Mouse (Mus musculus) embryonic facial prominence, embryonic 14.5 days (tissue): ENCODE results near the gene Keg1. TPM values are rescaled to one million over a fixed set of nuclear protein-coding genes. Genes with fewer than 3 reads are reported as not detected.
"Not testable (repeated sequence)": the region's sequence is repeated elsewhere in the genome, so short reads cannot be mapped to it uniquely, and the experiment has no call there.

Source experiments
- ATAC-seq: fragments of 200-750 bp; cut with Nextera tagmentation; 2 replicates; pipeline ENCODE4 v1.8.0; 2017; ENCODE audit warnings: low read depth, moderate number of reproducible peaks, moderate TSS enrichment
- DNase-seq: peaks from one replicate; pipeline ENCODE4 v3.0.0-alpha.2; 2015; ENCODE audit warnings: low spot score
- H3K27ac ChIP-seq: fragments of 300-500 bp; sonication (generic); replicated peaks from 2 replicates; pipeline ENCODE4 v1.5.1; 2014; ENCODE audit warnings: low read depth, mild to moderate bottlenecking, low read length, moderate library complexity
- H3K27me3 ChIP-seq: fragments of 300-500 bp; sonication (generic); replicated peaks from 2 replicates; pipeline ENCODE4 v1.6.1; 2014; ENCODE audit warnings: low read length; ENCODE audit not compliant: control insufficient read depth, insufficient read depth
- H3K36me3 ChIP-seq: fragments of 300-500 bp; sonication (generic); 2 replicates; pipeline ENCODE4 v1.6.1; 2014; ENCODE audit warnings: low read length, mixed read lengths; ENCODE audit not compliant: control insufficient read depth, insufficient read depth
- H3K4me1 ChIP-seq: fragments of 300-500 bp; sonication (generic); 2 replicates; pipeline ENCODE4 v1.6.1; 2014; ENCODE audit warnings: antibody characterized with exemption, low read length; ENCODE audit not compliant: control insufficient read depth, insufficient read depth
- H3K4me2 ChIP-seq: fragments of 300-500 bp; sonication (generic); 2 replicates; pipeline ENCODE4 v1.6.1; 2014; ENCODE audit warnings: low read depth, mild to moderate bottlenecking, low read length, moderate library complexity, mixed read lengths
- H3K4me3 ChIP-seq: fragments of 300-500 bp; sonication (generic); 2 replicates; pipeline ENCODE4 v1.5.1; 2014; ENCODE audit warnings: low read depth, mild to moderate bottlenecking, low read length
- H3K9ac ChIP-seq: fragments of 300-500 bp; sonication (generic); 2 replicates; pipeline ENCODE4 v1.6.1; 2014; ENCODE audit warnings: low read depth, mild to moderate bottlenecking, low read length, moderate library complexity, mixed read lengths
- H3K9me3 ChIP-seq: fragments of 300-500 bp; sonication (generic); 2 replicates; pipeline ENCODE4 v1.6.1; 2016; ENCODE audit warnings: low read length; ENCODE audit not compliant: control insufficient read depth
- WGBS: fragments of 180-500 bp; shearing (Covaris S2); extraction: QIAGEN DNeasy Blood & Tissue Kit; methylation state at CpG from one replicate; pipeline ENCODE4 v1.1.7; 2014; 5-methylcytosine and 5-hydroxymethylcytosine counted together
- polyA plus RNA-seq: library from polyadenylated mRNA; unstranded; fragments of >200 nt; fragmentation: Nextera tagmentation; extraction: Ambion mirVana; gene quantifications from 2 replicates; pipeline ENCODE4 v1.2.1, GENCODE M21; 2014

Gene Keg1
- polyA plus RNA-seq, 1 experiment from 2014 or later, result not detected

DNA sequence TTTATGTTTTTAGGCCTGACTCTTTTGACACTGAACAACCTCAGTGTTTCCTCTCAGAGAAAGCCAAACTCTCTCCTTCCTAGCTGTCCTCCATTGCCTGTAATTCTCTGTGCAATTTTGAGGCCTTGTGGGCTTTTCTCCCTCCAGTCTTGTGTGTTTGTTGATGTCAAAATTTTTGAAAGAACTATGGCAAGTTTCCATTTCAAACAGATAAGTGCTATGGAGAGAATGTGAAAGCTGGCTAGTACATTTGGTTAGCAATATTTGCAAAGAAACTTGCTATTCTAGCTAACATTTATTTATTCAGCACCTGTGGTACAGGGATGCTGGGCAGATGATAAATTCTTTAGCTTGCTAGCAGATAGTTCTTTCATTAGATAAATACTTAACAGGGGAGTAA is 635 bp downstream of the Keg1 start:
- Histone ChIP-seq H3K27me3 (no peaks in the 10 kb centered on the region), H3K4me2 (no peak overlapping the region), H3K27ac (no peak overlapping the region), H3K36me3 (no peaks in the 10 kb centered on the region), H3K4me3 (no peak overlapping the region), H3K9me3 (no peaks in the 10 kb centered on the region), H3K9ac (no peak overlapping the region), H3K4me1 (no peaks in the 10 kb centered on the region)
- no peak for DNase-seq
- no peak for ATAC-seq

DNA sequence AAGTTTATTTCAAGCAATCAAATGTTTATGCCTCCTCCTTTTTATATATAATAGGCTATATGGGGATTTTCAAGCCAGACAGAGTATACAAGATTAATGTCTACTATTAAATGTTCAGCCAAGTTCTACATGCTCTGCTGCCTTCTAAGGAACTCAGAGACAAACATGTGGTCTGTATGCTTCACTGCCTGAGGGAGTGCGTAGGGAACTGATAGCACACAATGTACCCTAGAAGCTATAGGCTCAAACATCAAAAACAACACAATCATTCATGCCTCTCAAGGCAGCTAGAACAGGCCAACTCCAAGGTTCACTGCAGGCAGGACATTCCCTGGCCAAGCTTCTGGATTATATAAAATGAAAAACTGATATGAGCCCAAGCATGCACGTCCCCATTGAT is 12.9 kb downstream of the Keg1 start:
- no peaks in the 10 kb centered on the region for H3K4me1 ChIP-seq
- no peak overlapping the region for H3K9ac ChIP-seq
- H3K9me3 ChIP-seq, result no peaks in the 10 kb centered on the region
- H3K27me3 ChIP-seq, result no peaks in the 10 kb centered on the region
- H3K36me3 ChIP-seq, result no peaks in the 10 kb centered on the region
- 71% methylated on average over 2 of the region's 2 CpGs for WGBS
- DNase-seq (no peak), ATAC-seq (no peak)
- no peak overlapping the region for H3K4me2 ChIP-seq
- no peak overlapping the region for H3K4me3 ChIP-seq
- H3K27ac ChIP-seq, result no peak overlapping the region

DNA sequence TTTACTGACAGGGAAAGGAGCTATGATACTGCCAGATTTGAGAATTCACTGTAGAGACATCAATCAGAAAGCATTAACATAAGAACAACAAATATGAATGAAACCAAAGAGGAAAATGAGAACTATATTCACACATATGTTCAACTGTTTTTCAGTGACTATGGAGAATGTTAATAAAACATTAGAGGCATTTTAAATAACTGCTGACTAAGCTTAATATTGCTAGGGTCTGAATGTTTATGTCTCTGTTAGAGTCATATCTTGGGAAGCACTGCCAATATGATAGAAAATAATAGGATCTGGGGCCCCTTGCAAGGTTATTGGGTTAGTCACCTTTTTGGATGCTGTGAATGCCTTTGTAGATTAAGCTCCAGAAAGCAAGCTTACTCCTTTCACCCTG is 13.4 kb downstream of the Keg1 start:
- DNase-seq, result no peak
- H3K9me3 ChIP-seq, result no peaks in the 10 kb centered on the region
- H3K4me1 ChIP-seq, result no peaks in the 10 kb centered on the region
- no peaks in the 10 kb centered on the region for H3K36me3 ChIP-seq
- no peaks in the 10 kb centered on the region for H3K27me3 ChIP-seq
- H3K27ac ChIP-seq, result no peak overlapping the region
- no peak overlapping the region for H3K4me2 ChIP-seq
- no peak for ATAC-seq
- no peak overlapping the region for H3K9ac ChIP-seq
- H3K4me3 ChIP-seq, result no peak overlapping the region

DNA sequence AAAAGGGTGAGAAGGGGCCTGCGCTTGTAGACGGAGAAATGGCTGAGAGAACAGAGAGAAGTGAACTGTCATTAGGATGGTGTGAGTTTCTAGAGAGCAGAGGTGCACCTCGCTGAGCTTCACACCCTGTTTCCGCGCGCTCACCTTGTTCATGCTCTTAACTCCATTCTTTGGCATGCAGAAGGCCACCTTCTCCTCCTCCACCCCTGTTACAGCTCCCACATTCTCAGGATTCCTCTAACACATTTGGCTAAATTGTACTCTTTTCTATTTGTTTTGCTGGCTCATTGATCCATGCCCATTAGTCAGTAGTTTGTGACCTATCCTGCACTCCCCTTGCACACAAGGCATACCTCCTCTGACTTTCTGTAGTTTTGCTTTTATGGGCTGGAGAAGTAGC is 23.6 kb downstream of the Keg1 start:
- no peaks in the 10 kb centered on the region for H3K36me3 ChIP-seq
- no peaks in the 10 kb centered on the region for H3K9me3 ChIP-seq
- 82% methylated on average over 6 of the region's 6 CpGs for WGBS
- H3K4me3 ChIP-seq, result no peak overlapping the region
- no peak overlapping the region for H3K27ac ChIP-seq
- ATAC-seq, result no peak
- no peaks in the 10 kb centered on the region for H3K27me3 ChIP-seq
- no peak for DNase-seq
- no peak overlapping the region for H3K4me2 ChIP-seq
- no peak overlapping the region for H3K9ac ChIP-seq
- no peaks in the 10 kb centered on the region for H3K4me1 ChIP-seq

DNA sequence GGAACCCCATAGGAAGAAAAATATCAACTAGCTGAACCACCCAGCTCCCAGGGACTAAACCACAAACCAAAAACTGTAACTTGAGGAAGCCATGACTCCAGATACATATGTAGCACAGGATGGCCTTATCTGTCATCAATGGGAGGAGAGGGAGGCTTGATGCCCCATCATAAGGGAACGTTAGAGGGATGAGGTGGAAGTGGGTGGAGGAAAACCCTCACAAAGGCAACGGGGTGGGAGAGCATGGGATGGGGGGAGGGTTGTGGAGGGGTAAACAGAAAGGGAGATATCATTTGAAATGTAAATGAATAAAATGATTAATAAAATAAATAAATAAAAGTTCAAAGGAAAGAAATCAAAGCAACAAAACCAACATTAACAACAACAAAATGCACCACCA is 24.9 kb downstream of the Keg1 start:
- ATAC-seq (no peak), DNase-seq (no peak)
- H3K9me3 ChIP-seq, result no peaks in the 10 kb centered on the region
- no peaks in the 10 kb centered on the region for H3K4me1 ChIP-seq
- H3K4me3 ChIP-seq, result no peak overlapping the region
- no peak overlapping the region for H3K9ac ChIP-seq
- H3K27me3 ChIP-seq, result no peaks in the 10 kb centered on the region
- WGBS, result 47% methylated on average over 2 of the region's 2 CpGs
- no peak overlapping the region for H3K27ac ChIP-seq
- no peak overlapping the region for H3K4me2 ChIP-seq
- no peaks in the 10 kb centered on the region for H3K36me3 ChIP-seq

DNA sequence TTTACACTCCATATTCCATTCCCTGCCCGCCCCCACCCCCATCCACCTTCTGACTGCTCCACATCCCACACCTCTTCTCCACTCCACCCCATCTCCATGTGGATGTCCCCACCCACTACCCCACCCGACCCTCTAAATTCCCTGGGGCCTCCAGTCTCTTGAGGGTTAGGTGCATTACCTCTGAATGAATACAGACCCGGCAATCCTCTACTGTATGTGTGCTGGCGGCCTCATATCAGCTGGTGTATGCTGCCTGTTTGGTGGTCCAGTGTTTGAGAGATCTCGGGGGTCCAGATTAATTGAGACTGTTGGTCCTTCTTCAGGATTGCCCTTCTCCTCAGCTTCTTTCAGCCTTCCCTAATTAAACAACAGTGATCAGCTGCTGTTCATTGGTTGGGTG is 25.3 kb downstream of the Keg1 start:
- not testable (repeated sequence) for H3K9ac ChIP-seq, H3K36me3 ChIP-seq, DNase-seq, H3K4me3 ChIP-seq, H3K27ac ChIP-seq, H3K9me3 ChIP-seq, ATAC-seq, H3K27me3 ChIP-seq, H3K4me1 ChIP-seq, H3K4me2 ChIP-seq
- 78% methylated on average over 5 of the region's 5 CpGs for WGBS

DNA sequence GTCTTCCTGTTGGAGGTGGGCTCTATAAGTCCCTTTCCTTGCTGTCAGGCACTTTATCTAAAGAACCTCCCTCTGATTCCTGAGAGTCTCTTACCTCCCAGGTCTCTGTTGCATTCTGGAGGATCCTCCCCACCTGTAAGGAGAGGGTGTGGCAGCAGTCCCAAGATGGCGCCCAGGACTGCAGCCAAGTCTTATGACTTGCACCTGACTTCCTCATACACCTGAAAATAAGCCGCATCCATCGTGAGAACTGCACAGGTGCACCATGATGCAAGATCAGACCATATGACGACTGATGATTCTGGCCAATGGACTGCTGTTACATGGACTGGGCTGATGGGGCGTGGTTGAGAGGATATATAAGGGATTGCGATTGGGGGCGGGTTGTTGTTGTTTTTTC is 26.0 kb downstream of the Keg1 start:
- H3K27ac ChIP-seq, H3K36me3 ChIP-seq, H3K9ac ChIP-seq, H3K4me2 ChIP-seq, DNase-seq, H3K27me3 ChIP-seq, H3K4me1 ChIP-seq, H3K9me3 ChIP-seq, H3K4me3 ChIP-seq, ATAC-seq: not testable (repeated sequence)
- WGBS, result 92% methylated on average over 7 of the region's 7 CpGs

DNA sequence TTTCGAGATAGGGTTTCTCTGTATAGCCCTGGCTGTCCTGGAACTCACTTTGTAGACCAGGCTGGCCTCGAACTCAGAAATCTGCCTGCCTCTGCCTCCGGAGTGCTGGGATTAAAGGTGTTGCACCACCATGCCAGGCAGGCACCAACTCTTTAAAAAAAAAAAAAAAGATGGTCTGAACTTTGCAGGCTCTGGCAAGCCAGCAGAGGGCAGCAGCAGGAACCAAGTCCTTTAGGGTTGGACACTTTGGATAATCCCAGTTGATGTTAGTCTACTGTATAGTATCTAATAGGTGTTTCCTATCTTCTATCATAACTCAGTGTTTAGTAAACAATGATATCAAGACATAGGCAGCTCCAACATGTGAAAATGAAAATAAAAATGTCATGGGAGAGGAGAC is 26.7 kb downstream of the Keg1 start:
- DNase-seq (no peak), ATAC-seq (no peak)
- H3K27ac ChIP-seq, result no peak overlapping the region
- no peaks in the 10 kb centered on the region for H3K27me3 ChIP-seq
- 79% methylated on average over 2 of the region's 3 CpGs for WGBS
- no peak overlapping the region for H3K9ac ChIP-seq
- H3K4me2 ChIP-seq, result no peak overlapping the region
- H3K4me3 ChIP-seq, result no peak overlapping the region
- H3K4me1 ChIP-seq, result no peaks in the 10 kb centered on the region
- H3K36me3 ChIP-seq, result no peaks in the 10 kb centered on the region
- H3K9me3 ChIP-seq, result no peaks in the 10 kb centered on the region

DNA sequence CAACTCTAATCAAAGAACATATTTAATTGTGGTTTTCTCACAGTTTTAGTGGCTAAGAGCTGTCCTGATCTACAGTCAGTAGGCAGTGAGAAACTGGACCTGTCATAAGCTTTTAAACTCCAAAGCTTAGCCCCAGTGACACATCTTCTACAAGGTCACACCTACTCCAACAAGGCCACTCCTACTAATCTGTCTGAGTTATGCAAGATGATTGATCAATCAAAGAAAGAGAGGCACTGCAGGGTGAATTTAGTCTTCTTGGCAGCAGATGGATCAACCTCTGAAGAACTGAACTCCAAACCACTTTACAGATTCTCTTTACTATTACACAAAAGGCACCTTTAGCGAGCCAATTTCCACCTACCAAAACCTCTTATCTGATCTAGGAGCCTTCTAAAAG is 30.3 kb downstream of the Keg1 start:
- Histone ChIP-seq H3K9me3 (no peaks in the 10 kb centered on the region), H3K27me3 (no peaks in the 10 kb centered on the region), H3K36me3 (no peaks in the 10 kb centered on the region), H3K9ac (no peak overlapping the region), H3K4me3 (no peak overlapping the region), H3K4me2 (no peak overlapping the region), H3K27ac (no peak overlapping the region), H3K4me1 (no peaks in the 10 kb centered on the region)
- ATAC-seq (no peak), DNase-seq (no peak)
- 64% methylated on average over 1 of the region's 1 CpGs for WGBS
